Mouse (Mus musculus) bone marrow macrophage, adult 2 months (primary cell): ENCODE measurements around the gene Naglu.

Experiments
- CTCF ChIP-seq: IDR thresholded peaks from 2 replicates; pipeline ENCODE4 v1.5.1; 2012; ENCODE audit warnings: low read depth, mild to moderate bottlenecking, low read length, moderate library complexity
- POLR2A ChIP-seq: IDR thresholded peaks from 2 replicates; pipeline ENCODE4 v1.6.1; 2012; ENCODE audit warnings: mild to moderate bottlenecking, low read depth, low read length, borderline replicate concordance

DNA sequence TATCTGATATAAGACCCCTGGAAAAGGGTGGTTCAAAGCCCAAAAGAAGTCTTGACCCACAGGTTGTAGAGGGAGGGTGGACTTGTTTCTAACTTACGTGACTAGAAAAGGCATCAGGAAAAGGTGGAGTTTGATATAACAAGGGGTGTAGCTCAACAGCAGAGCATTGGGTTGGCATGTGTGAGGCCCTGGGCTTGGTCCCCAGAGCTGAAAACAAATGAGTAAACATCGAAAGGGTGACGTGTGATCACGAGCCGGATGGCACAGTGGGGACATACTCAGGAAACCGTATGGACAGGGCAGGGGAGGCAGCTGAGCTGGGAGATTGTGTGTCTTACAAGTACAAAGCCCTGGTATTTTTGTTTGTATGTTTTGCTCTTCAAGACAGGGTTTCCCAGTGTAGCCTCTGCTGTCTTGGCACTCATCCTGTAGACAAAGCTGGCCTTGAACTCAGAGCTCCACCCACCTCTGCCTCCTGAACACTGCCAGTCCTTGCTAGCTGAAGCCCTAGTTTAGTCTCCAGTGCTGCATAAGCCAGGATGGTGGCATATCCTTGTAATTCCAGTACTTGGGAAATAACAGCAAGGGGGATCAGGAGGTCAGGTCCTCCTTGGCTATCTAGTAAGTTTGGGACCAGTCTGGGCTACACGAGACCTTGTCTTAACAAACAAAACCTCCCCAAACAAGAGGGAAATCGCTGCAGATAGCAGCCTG is 35.0 kb upstream of the Naglu start:
- TF ChIP-seq CTCF (no peak), POLR2A (no peak)
